Mouse (Mus musculus) ES-Bruce4 (cell line): ENCODE data around the gene Pou2f3. TPM values are rescaled to one million over a fixed set of nuclear protein-coding genes. Genes with fewer than 3 reads are reported as not detected.

Experiments
- H3K27ac ChIP-seq: 2 replicates; pipeline ENCODE4 v1.5.1; 2012; ENCODE audit warnings: low read length, inconsistent platforms; ENCODE audit not compliant: insufficient read depth
- H3K27me3 ChIP-seq: 2 replicates; pipeline ENCODE4 v1.6.1; 2012; ENCODE audit warnings: mild to moderate bottlenecking, low read length, inconsistent platforms; ENCODE audit not compliant: control insufficient read depth, poor library complexity, insufficient read depth, severe bottlenecking
- H3K36me3 ChIP-seq: 2 replicates; pipeline ENCODE4 v1.6.1; 2012; ENCODE audit warnings: inconsistent platforms, mild to moderate bottlenecking, low read length, moderate library complexity; ENCODE audit not compliant: control insufficient read depth, poor library complexity, insufficient read depth, severe bottlenecking
- H3K4me1 ChIP-seq: one replicate; pipeline ENCODE4 v1.8.1; 2011; ENCODE audit warnings: low read length; ENCODE audit not compliant: control insufficient read depth, insufficient read depth
- H3K4me3 ChIP-seq: 2 replicates; pipeline ENCODE4 v1.5.1; 2011; ENCODE audit warnings: low read depth, mild to moderate bottlenecking, low read length
- H3K9ac ChIP-seq: 2 replicates; pipeline ENCODE4 v1.6.1; 2012; ENCODE audit warnings: low read depth, mild to moderate bottlenecking, inconsistent platforms; ENCODE audit not compliant: poor library complexity, severe bottlenecking
- H3K9me3 ChIP-seq: replicated peaks from 2 replicates; pipeline ENCODE4 v1.6.1; 2012; ENCODE audit warnings: mild to moderate bottlenecking, low read length, inconsistent platforms; ENCODE audit not compliant: control insufficient read depth, poor library complexity, insufficient read depth, severe bottlenecking
- CTCF ChIP-seq: IDR thresholded peaks from one replicate; pipeline ENCODE4 v1.8.1; 2011; ENCODE audit warnings: low read depth, low read length
- EP300 ChIP-seq: IDR thresholded peaks from 2 replicates; pipeline ENCODE4 v1.6.1; 2011; ENCODE audit warnings: low read depth, low read length; ENCODE audit not compliant: insufficient read depth
- POLR2A ChIP-seq: IDR thresholded peaks from one replicate; pipeline ENCODE4 v1.8.1; 2011; ENCODE audit warnings: low read length; ENCODE audit not compliant: insufficient read depth
- polyA plus RNA-seq: library from polyadenylated mRNA; stranded (reverse); fragments of >200 nt; gene quantifications from 2 replicates; pipeline ENCODE4 v1.2.4, GENCODE M21; 2011; ENCODE audit warnings: low read depth; ENCODE audit not compliant: missing spikeins, insufficient read depth, insufficient read length

Pou2f3 gene
- polyA plus RNA-seq, 1 experiment: 2.4 TPM

DNA sequence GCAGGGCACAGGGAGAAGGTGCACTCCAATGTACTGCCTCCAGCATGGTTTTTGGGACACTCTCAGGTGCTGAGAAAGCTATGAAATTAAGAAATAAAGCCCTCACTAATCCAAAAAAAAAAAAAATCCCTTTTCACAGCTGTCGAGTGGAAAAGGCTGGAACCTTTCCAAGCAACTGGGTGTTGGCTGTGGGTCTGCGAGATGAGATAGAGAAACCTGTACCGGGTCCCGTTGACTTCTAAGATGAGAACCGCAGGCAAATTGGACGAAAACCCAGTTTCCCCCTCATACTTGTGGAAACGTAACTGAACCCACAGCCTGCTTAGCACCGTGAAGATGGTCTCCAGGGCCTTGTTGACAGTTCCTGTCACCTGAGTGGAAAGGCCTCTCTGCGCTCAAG, 59.2 kb downstream of the Pou2f3 start:
- peaks cover 2% of the 10 kb centered on the region for H3K4me1 ChIP-seq
- no peaks in the 10 kb centered on the region for H3K27me3 ChIP-seq
- H3K27ac ChIP-seq: no peak overlapping the region
- no peak overlapping the region for H3K9ac ChIP-seq
- no peaks in the 10 kb centered on the region for H3K9me3 ChIP-seq
- H3K4me3 ChIP-seq: no peak overlapping the region
- no peak for TF ChIP-seq CTCF
- no peak for TF ChIP-seq POLR2A
- TF ChIP-seq EP300: no peak
- no peaks in the 10 kb centered on the region for H3K36me3 ChIP-seq

DNA sequence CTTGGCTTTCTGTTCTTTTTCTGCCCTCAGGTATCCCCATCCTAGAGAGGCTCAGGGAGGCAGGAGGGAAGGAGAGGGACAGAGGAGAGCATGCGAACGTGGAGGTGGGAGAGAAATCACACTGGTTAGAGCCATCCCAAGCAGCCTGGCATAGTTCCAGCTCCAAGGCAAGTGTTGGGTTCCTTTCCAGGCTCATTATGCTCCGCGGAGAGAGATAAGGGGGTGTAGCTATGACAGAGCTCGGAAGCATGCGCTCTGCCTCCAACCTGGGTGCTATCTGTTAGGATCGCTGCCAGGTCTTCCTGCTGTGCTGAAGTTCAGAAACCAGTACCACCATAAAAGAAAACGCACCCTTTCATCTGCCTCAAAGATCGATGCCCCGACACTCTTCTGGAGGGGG, 60.1 kb downstream of the Pou2f3 start:
- H3K4me3 ChIP-seq: no peak overlapping the region
- no peak for TF ChIP-seq EP300
- no peak for TF ChIP-seq POLR2A
- TF ChIP-seq CTCF: no peak
- H3K9ac ChIP-seq: no peak overlapping the region
- no peaks in the 10 kb centered on the region for H3K27me3 ChIP-seq
- no peaks in the 10 kb centered on the region for H3K9me3 ChIP-seq
- H3K4me1 ChIP-seq: peaks cover 2% of the 10 kb centered on the region
- H3K27ac ChIP-seq: no peak overlapping the region
- no peaks in the 10 kb centered on the region for H3K36me3 ChIP-seq

DNA sequence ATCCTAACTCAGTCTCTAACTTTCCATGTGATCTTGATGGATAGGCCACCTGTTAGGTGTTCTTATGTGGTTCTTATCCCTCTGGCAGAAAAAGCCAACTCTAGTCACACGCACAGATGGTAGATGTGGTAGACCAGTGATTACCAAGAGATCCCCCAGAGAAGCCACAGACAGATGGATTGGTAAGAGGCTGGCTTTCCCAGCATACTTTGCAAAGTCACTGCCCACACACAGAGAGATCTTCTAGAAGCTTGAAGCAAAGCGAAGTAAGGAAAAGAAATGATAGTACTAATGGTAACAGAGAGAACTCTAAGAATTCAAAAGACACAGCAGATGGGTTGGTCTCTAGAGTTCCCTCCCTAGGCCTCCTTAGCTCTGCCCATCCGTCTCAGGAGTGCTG, 60.7 kb downstream of the Pou2f3 start:
- H3K36me3 ChIP-seq: no peaks in the 10 kb centered on the region
- H3K9me3 ChIP-seq: no peaks in the 10 kb centered on the region
- no peaks in the 10 kb centered on the region for H3K27me3 ChIP-seq
- peaks cover 2% of the 10 kb centered on the region for H3K4me1 ChIP-seq
- no peak overlapping the region for H3K27ac ChIP-seq
- H3K9ac ChIP-seq: no peak overlapping the region
- no peak for TF ChIP-seq EP300
- TF ChIP-seq POLR2A: no peak
- H3K4me3 ChIP-seq: no peak overlapping the region

DNA sequence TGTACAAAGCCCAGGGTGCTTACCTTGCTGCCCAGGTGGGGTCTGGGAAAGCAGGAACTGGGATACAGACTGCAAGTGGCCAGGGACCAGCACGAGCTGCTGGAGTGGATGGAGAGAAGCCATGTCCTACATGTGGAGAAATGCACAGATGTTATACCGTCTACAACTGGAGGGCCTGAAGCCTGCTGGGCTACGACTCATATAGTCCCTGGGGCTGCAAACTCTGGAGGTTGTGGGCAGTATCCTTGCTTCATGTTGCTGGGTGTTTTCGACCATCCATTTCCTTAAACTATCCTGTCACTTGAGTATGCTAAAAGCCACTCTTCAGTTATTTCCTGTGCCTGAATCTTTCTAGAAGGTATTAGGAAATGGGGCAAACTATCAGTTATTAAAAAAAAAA, 65.0 kb downstream of the Pou2f3 start:
- Histone ChIP-seq H3K4me1 (peaks cover 2% of the 10 kb centered on the region), H3K36me3 (no peaks in the 10 kb centered on the region)

DNA sequence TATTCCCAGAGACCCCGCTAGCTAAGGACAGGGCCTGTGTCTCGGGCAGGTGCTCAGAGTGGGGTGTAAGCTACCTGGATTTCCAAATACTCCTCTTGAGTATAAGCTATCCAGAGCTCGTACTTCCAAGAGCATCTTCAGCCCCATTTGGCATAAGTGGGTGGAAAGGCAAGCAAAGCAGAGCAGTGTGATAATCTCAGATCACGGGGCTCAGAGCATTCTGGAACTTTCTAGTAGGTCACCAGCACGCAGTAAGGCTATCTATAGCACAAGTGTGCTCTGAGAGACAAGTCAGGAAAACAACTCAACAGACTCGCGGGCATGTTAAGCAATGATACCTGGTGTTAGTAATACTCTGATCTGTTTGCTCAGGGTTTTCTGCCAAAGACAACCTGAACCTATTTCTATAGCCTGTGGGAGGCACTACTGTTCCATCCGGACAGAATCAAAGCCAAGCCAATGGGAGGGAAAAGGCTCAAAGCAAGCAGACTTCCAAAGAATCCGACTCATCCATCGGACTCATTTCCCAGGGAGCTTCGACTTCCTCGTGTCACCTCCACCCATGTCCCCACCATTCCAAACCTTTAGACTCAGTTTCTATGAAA, 65.9 kb downstream of the Pou2f3 start:
- Histone ChIP-seq H3K9me3 (no peaks in the 10 kb centered on the region), H3K9ac (no peak overlapping the region), H3K27me3 (no peaks in the 10 kb centered on the region), H3K27ac (no peak overlapping the region), H3K4me1 (no peaks in the 10 kb centered on the region), H3K36me3 (no peaks in the 10 kb centered on the region), H3K4me3 (no peak overlapping the region)
- TF ChIP-seq CTCF (peak; percentile 26), EP300 (no peak)

More for the DNA sequence above, 65.0 kb downstream of the Pou2f3 start:
- H3K9ac ChIP-seq: no peak overlapping the region
- no peaks in the 10 kb centered on the region for H3K27me3 ChIP-seq
- no peak overlapping the region for H3K4me3 ChIP-seq
- no peaks in the 10 kb centered on the region for H3K9me3 ChIP-seq
- no peak overlapping the region for H3K27ac ChIP-seq
- no peak for TF ChIP-seq EP300
- TF ChIP-seq POLR2A: no peak
- no peak for TF ChIP-seq CTCF

DNA sequence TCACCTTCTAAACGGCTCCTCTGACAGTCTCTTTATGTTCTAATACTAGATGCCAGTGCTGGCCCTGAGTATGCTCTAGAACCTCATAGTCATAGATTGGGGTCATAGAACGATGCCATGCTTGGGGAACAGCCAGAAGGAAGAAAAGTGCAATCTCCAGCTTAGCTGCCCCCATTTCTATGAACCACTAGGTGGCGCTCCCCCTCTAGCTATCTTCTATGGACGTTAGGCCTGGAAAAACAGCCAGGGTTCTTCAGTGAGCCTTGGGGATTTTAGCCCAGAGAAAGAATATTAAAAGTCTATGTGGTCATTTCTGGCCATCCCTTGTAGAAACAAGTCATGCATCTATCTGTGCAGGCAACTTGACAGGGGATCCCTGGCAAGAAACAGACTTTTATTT, 68.3 kb downstream of the Pou2f3 start:
- H3K36me3 ChIP-seq: no peaks in the 10 kb centered on the region
- TF ChIP-seq EP300: no peak
- TF ChIP-seq CTCF: peak; percentile 68
- H3K4me3 ChIP-seq: no peak overlapping the region
- H3K27me3 ChIP-seq: no peaks in the 10 kb centered on the region
- H3K4me1 ChIP-seq: no peaks in the 10 kb centered on the region
- no peaks in the 10 kb centered on the region for H3K9me3 ChIP-seq
- H3K9ac ChIP-seq: no peak overlapping the region
- no peak overlapping the region for H3K27ac ChIP-seq
